Mouse (Mus musculus) macrophage (primary cell): ENCODE results near the gene Idua. TPM values are rescaled to one million over a fixed set of nuclear protein-coding genes. Genes with fewer than 3 reads are reported as not detected.

Source experiments
- H3K27ac ChIP-seq: fragments of 350-480 bp; formaldehyde crosslinking; 2 replicates; pipeline ENCODE4 v1.9.0; 2021
- H3K36me3 ChIP-seq: fragments of 350-480 bp; formaldehyde crosslinking; 2 replicates; pipeline ENCODE4 v1.9.0; 2021; ENCODE audit errors: inconsistent target
- H3K4me3 ChIP-seq: fragments of 350-480 bp; formaldehyde crosslinking; 2 replicates; pipeline ENCODE4 v1.9.0; 2021; ENCODE audit errors: inconsistent target
- H3K79me2 ChIP-seq: fragments of 350-480 bp; formaldehyde crosslinking; 2 replicates; pipeline ENCODE4 v1.9.0; 2021; ENCODE audit errors: inconsistent target
- WGBS: methylation state at CpG from one replicate; pipeline ENCODE4 v1.1.7; 2026; ENCODE audit warnings: inconsistent platforms; ENCODE audit not compliant: missing documents; 5-methylcytosine and 5-hydroxymethylcytosine counted together
- polyA plus RNA-seq: library from polyadenylated mRNA; stranded (reverse); fragments of 250-400 nt; gene quantifications from 3 replicates; pipeline ENCODE4 v1.2.4, GENCODE M21; 2018; ENCODE audit warnings: inconsistent platforms

The Idua gene
- polyA plus RNA-seq, 1 experiment from 2014 or later: 50.8 TPM

DNA sequence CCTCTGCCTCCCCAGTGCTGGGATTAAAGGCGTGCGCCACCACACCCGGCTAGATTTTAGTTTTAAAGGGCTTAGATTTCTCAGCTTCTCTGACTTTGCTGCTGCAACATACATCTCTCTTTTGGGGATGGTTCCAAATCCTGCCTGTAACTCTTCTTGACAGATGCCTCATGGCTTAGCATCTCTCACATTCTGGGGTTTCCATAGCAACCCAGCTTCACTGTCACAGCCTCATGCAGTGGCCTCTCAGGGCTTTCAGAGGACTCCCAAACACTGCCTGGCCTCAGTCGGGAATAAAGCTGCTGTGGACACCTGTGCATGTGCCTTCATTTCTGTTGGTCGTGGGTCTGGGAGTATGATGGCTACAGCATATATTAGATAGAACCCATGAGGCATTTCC, 29.0 kb downstream of the Idua start:
- 0 out of 2 replicates have a peak, but pooled peaks cover under 1% of the 10 kb centered on the region for H3K36me3 ChIP-seq
- 83% methylated on average over 5 of the region's 5 CpGs for WGBS
- H3K79me2 ChIP-seq: no peaks in the 10 kb centered on the region
- H3K4me3 ChIP-seq: no peak overlapping the region
- H3K27ac ChIP-seq: no peak overlapping the region

GRCm38 (mm10) chr5:108691152-108691551, 31.0 kb downstream of the Idua start:
- 65% methylated on average over 4 of the region's 4 CpGs for WGBS
- H3K27ac ChIP-seq: no peak overlapping the region
- no peaks in the 10 kb centered on the region for H3K79me2 ChIP-seq
- H3K36me3 ChIP-seq: no peaks in the 10 kb centered on the region
- no peak overlapping the region for H3K4me3 ChIP-seq

GRCm38 (mm10) chr5:108692271-108692670, 32.1 kb downstream of the Idua start, which contains the start of gene Fgfrl1:
Gene Fgfrl1, plus strand, starts transcription at chr5:108692382.
- no peak within 1 kb of the TSS for H3K27ac ChIP-seq
- H3K79me2 ChIP-seq: no peaks in the 10 kb centered on the region
- no peaks in the 10 kb centered on the region for H3K36me3 ChIP-seq
- H3K4me3 ChIP-seq: peak within 1 kb of the TSS; percentile 31
- WGBS: under 1% methylated on average over 15 of the region's 18 CpGs

DNA sequence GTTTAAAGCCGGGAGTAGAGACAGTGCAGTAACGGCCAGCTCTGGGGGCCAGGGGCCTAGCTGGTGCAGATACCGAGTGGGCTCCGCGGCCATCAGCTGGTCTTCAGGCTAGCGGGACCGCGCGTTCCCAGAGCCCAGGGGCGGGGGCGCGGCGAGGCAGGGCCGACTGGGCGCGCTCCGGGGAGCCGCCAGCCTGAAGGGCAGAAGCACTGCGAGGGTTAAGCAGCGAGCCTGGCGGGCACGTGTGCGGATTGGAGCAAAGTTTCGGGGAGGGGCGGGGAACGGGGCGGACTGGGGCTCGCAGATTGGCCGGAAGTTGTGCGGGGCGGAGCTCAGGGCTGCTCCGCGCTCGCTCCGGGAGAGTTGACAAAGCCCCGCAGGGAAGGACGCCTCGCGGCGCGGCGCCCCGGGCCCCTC, 33.7 kb downstream of the Idua start:
- Histone ChIP-seq H3K4me3 (no peak overlapping the region), H3K36me3 (no peaks in the 10 kb centered on the region), H3K27ac (no peak overlapping the region), H3K79me2 (no peaks in the 10 kb centered on the region)
- under 1% methylated on average over 28 of the region's 43 CpGs for WGBS

GRCm38 (mm10) chr5:108694352-108695261, 34.5 kb downstream of the Idua start:
- Histone ChIP-seq H3K79me2 (no peaks in the 10 kb centered on the region), H3K4me3 (no peak overlapping the region), H3K27ac (no peak overlapping the region), H3K36me3 (no peaks in the 10 kb centered on the region)
- 3% methylated on average over 89 of the region's 99 CpGs for WGBS

- Histone ChIP-seq H3K27ac (no peak overlapping the region), H3K36me3 (no peaks in the 10 kb centered on the region), H3K79me2 (no peaks in the 10 kb centered on the region), H3K4me3 (no peak overlapping the region)
- 95% methylated on average over 9 of the region's 12 CpGs for WGBS
These were observed 35.7 kb downstream of the Idua start for GRCm38 (mm10) chr5:108695861-108696260.

GRCm38 (mm10) chr5:108696542-108696941, 36.4 kb downstream of the Idua start:
- Histone ChIP-seq H3K4me3 (no peak overlapping the region), H3K79me2 (no peaks in the 10 kb centered on the region), H3K36me3 (no peaks in the 10 kb centered on the region), H3K27ac (no peak overlapping the region)
- 72% methylated on average over 3 of the region's 3 CpGs for WGBS

DNA sequence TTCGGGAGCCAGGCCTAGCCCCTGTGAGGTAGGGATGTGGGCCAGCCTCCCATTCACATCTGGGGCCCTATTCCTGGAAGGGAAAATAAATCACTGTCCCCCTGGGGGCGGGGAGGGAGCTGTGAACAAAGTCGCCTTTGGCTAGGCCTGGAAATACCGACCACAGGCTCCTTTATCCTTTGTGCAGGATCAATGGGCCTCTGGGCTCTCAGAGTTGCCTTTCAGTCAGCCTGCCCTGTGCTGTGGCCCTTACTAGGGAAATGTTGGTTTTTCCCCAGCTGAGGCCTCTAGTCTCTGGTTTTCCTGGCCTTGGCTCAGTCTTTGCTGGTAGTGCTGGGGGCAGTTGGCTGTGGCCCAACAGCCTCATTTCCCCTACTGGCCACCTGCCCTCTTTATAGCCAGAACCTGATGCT, 37.2 kb downstream of the Idua start:
- no peaks in the 10 kb centered on the region for H3K79me2 ChIP-seq
- no peak overlapping the region for H3K27ac ChIP-seq
- 91% methylated on average over 4 of the region's 4 CpGs for WGBS
- no peak overlapping the region for H3K4me3 ChIP-seq
- H3K36me3 ChIP-seq: no peaks in the 10 kb centered on the region

- Histone ChIP-seq H3K27ac (no peak overlapping the region), H3K79me2 (no peaks in the 10 kb centered on the region), H3K36me3 (no peaks in the 10 kb centered on the region), H3K4me3 (no peak overlapping the region)
- 91% methylated on average over 3 of the region's 3 CpGs for WGBS
These were observed 40.2 kb downstream of the Idua start for GRCm38 (mm10) chr5:108700346-108700745.

GRCm38 (mm10) chr5:108701341-108702021, 41.4 kb downstream of the Idua start:
- Histone ChIP-seq H3K79me2 (no peaks in the 10 kb centered on the region), H3K4me3 (no peak overlapping the region), H3K36me3 (no peaks in the 10 kb centered on the region), H3K27ac (no peak overlapping the region)
- WGBS: 93% methylated on average over 10 of the region's 10 CpGs

GRCm38 (mm10) chr5:108703754-108704626, 43.9 kb downstream of the Idua start:
- 89% methylated on average over 12 of the region's 12 CpGs for WGBS
- H3K79me2 ChIP-seq: no peaks in the 10 kb centered on the region
- H3K4me3 ChIP-seq: no peak overlapping the region
- H3K27ac ChIP-seq: no peak overlapping the region
- H3K36me3 ChIP-seq: no peaks in the 10 kb centered on the region

DNA sequence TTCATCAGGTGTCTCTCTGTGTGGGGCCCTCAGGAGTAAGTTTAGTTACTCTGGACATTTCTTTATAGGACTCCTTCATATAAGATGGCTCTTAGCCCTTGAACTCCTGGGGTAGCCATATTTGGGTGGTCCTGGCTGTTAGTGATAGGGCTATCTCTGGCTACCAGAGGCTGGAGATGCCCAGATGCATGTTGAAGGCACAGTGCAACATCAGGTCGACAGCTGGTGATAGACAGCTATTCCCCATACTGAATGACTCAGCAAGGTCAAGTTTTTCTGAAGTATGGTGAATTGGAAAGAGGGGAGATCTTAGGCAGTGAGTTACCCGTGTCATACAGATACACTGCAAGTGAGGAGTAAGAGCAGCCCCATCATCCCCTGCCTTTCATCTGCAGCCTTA, 47.6 kb downstream of the Idua start:
- Histone ChIP-seq H3K4me3 (no peak overlapping the region), H3K36me3 (no peaks in the 10 kb centered on the region), H3K79me2 (no peaks in the 10 kb centered on the region), H3K27ac (no peak overlapping the region)
- 58% methylated on average over 2 of the region's 2 CpGs for WGBS

DNA sequence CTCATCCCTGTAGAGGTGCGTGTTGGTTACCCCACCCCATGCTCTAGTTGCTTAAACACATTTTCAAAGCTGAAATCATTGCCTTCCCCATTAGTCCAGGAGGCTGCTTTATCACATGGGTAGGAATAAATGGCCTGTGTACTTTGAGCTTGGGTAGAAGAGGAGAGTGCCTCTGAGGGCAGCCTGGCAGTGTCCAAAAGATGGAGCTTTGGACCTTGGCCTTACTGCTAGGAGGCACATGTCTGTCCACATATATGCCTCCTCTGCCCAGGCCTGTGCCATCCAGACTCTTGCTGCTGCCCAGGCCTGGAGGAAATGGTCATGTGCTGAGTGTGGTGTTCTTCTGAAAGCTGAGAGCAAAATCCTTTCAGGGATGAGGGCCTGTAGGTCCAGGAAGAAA, 48.3 kb downstream of the Idua start:
- Histone ChIP-seq H3K4me3 (no peak overlapping the region), H3K79me2 (no peaks in the 10 kb centered on the region), H3K36me3 (no peaks in the 10 kb centered on the region), H3K27ac (no peak overlapping the region)
- 100% methylated on average over 1 of the region's 1 CpGs for WGBS

DNA sequence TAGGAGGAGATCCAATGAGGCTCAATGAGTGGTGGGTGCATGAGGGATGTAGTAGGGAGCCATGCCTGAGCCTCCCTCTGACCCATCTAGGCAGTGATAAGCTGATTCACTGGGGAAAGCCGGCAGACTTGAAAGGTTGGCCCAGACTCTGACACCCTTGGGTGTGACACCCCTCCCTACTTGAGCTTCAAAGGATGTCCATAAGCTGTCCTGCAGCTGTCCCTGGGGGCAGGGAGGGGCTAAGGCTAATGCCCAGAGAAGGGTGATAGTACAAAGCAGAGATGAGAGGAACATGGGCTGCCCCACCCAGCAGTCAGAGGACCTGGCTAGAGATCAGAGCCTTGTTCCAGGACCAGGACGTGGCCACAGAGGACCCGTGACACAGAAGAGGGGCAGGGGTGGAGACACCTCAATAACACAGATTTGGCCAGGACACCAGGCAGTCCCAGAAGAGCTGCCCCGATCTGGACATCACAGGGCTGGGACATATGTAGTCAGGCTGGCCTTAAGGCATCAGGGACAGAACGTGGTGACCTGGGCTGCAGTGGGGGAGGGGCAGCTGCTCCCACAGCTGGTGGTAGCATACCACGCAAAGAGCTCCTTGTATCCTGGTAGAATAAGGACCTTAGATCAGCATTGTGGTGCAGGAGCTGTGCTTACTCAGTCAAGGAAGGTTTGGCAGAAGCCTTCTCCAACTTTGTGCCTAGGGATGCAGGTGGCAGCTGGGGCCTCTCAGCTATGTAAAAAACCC, 49.0 kb downstream of the Idua start:
- no peaks in the 10 kb centered on the region for H3K36me3 ChIP-seq
- no peak overlapping the region for H3K4me3 ChIP-seq
- no peak overlapping the region for H3K27ac ChIP-seq
- 71% methylated on average over 6 of the region's 6 CpGs for WGBS
- no peaks in the 10 kb centered on the region for H3K79me2 ChIP-seq
